Mouse (Mus musculus) thymus, postnatal 10 days (tissue): ENCODE data around the gene Errfi1.

Experiments used
- DNase-seq, 2 experiments: peaks; one replicate each; pipeline ENCODE4 v3.0.0; 2021; ENCODE audit warnings: low spot score in 2 of 2

Gene Errfi1

GRCm38 (mm10) chr4:150853680-150854461 lies at the start of gene Errfi1:
Gene Errfi1 (plus strand): TSS chr4:150853919.
- no peak for DNase-seq

- DNase-seq = no peak
Measured at GRCm38 (mm10) chr4:150804204-150804603, 49.5 kb upstream of the Errfi1 start.

- no peak for DNase-seq
Measured at GRCm38 (mm10) chr4:150807727-150808470, 45.8 kb upstream of the Errfi1 start.

- no peak for DNase-seq
Measured at GRCm38 (mm10) chr4:150808471-150808847, 45.3 kb upstream of the Errfi1 start.

- peak; percentile 22 to 35 for DNase-seq
Measured at GRCm38 (mm10) chr4:150809323-150809722, 44.4 kb upstream of the Errfi1 start.

- DNase-seq = no peak
Measured at GRCm38 (mm10) chr4:150815144-150815543, 38.6 kb upstream of the Errfi1 start.

- no peak for DNase-seq
Measured at GRCm38 (mm10) chr4:150816414-150816951, 37.2 kb upstream of the Errfi1 start.

GRCm38 (mm10) chr4:150819126-150819910 lies 34.4 kb upstream of the Errfi1 start:
- DNase-seq = no peak

- no peak for DNase-seq
Measured at GRCm38 (mm10) chr4:150821381-150821780, 32.3 kb upstream of the Errfi1 start.

GRCm38 (mm10) chr4:150822624-150823023 lies 31.1 kb upstream of the Errfi1 start:
- no peak for DNase-seq

- no peak for DNase-seq
Measured at GRCm38 (mm10) chr4:150823614-150824480, 29.9 kb upstream of the Errfi1 start.

- DNase-seq = no peak
Measured at GRCm38 (mm10) chr4:150824877-150825276, 28.8 kb upstream of the Errfi1 start.

- DNase-seq = no peak
Measured at GRCm38 (mm10) chr4:150825531-150825930, 28.2 kb upstream of the Errfi1 start.

- no peak for DNase-seq
Measured at GRCm38 (mm10) chr4:150831321-150831720, 22.4 kb upstream of the Errfi1 start.

- DNase-seq = no peak
Measured at GRCm38 (mm10) chr4:150831941-150832340, 21.8 kb upstream of the Errfi1 start.

- DNase-seq = no peak
Measured at GRCm38 (mm10) chr4:150835163-150835562, 18.6 kb upstream of the Errfi1 start.

- no peak for DNase-seq
Measured at GRCm38 (mm10) chr4:150836258-150836657, 17.5 kb upstream of the Errfi1 start.

- DNase-seq = no peak
Measured at GRCm38 (mm10) chr4:150836961-150837360, 16.8 kb upstream of the Errfi1 start.

GRCm38 (mm10) chr4:150837458-150837857 lies 16.3 kb upstream of the Errfi1 start:
- no peak for DNase-seq

- DNase-seq = no peak
Measured at GRCm38 (mm10) chr4:150842045-150842444, 11.7 kb upstream of the Errfi1 start.

GRCm38 (mm10) chr4:150843181-150843580 lies 10.5 kb upstream of the Errfi1 start:
- DNase-seq = no peak
